Mouse (Mus musculus): Measurements from ENCODE around the gene Zfp747.
A peak's percentile ranks its signal among the peaks of the same experiment; 100 is the strongest.
"Not testable (repeated sequence)": the region's sequence is repeated elsewhere in the genome, so short reads cannot be mapped to it uniquely, and the experiment has no call there.

Gene Zfp747

DNA sequence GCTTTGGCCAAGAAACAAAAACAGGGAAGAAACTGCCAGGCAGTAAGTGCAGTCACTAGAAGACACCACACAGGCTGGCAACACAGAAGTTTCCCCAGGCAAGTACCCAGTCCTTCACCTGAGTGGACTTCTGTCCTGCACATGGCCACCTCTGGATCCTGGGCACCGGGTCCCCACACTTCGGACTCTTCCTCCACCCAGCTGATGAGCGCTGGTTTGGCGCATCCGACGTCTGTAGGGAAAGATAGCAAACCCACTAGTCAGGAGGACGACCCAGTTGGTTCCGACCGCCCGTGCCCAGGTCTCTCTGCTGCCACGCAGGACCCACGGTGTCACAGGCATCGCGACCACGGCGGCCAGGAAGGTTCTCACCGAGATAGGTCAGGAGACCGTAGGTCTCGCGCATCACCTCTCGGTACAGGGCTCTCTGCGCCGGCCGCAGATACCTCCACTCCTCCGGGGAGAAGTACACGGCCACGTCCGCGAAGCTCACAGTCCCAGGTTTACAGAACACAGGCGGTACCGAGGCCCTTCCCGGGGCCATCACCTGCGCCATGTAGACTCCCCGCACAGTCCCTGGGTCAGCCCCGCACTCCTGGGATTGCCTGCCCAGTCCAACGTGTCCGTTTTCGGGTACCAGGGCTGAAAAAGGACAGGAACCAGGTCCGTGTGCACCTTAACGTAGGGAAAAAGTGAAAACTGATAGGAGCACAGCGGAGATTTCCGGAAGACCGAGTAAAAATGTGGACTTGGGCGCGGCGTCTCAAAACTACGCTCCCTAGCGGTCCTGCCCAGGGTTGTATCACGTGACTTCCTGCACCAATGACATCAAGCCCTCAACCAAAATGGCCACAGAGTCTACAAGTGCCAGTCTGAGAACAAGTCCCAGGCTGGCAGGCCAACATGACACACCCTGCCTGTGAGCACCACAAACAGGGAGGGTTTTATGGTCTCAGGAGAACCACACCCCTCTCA, at the start of gene Zfp747:
Gene Zfp747, minus strand, starts transcription at position 780 of the 975 bp plus-strand sequence.
- DNase-seq (ENCODE audit: low spot score), result peak; percentile 97

DNA sequence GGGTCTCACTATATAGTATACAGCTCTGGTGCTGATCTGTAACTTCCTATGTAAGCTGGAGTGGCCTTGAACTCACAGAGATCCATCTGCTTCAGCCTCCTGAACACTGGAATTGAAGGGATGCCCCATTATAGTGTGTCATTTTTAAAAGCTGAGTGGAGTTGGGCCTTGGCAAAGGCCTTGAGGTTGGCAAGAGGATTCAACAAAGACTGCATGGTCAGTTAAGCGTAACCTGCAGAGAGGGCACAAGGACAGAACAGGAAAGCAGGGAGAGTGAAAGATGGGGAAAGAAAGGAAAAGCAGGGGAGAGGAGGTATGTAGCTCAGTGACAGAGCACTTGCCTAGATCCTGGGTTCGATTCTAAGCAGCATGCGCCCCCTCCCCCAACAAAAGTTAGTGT, 49.4 kb upstream of the Zfp747 start:
- DNase-seq (ENCODE audit: low spot score), result no peak

DNA sequence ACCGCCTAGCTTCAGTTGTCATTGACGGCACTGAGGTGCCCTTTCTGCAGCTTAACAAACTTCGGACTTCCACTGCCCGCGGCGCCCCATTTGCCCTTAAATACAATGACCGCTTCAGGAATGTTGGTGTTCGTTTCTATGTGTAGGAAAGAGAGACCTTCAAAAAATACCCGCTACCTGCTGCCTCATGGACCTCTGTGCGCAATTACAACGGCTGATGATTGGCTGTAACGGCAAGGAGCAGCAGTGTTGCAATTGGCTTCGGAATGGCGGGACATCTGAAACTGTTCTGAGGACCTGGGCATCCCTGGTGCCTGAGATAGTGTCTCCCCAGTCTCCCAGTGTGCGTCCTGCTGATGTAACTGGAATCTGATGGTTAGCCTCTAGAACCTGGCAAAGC, 46.4 kb upstream of the Zfp747 start:
- peak; percentile 43 for DNase-seq (ENCODE audit: low spot score)

DNA sequence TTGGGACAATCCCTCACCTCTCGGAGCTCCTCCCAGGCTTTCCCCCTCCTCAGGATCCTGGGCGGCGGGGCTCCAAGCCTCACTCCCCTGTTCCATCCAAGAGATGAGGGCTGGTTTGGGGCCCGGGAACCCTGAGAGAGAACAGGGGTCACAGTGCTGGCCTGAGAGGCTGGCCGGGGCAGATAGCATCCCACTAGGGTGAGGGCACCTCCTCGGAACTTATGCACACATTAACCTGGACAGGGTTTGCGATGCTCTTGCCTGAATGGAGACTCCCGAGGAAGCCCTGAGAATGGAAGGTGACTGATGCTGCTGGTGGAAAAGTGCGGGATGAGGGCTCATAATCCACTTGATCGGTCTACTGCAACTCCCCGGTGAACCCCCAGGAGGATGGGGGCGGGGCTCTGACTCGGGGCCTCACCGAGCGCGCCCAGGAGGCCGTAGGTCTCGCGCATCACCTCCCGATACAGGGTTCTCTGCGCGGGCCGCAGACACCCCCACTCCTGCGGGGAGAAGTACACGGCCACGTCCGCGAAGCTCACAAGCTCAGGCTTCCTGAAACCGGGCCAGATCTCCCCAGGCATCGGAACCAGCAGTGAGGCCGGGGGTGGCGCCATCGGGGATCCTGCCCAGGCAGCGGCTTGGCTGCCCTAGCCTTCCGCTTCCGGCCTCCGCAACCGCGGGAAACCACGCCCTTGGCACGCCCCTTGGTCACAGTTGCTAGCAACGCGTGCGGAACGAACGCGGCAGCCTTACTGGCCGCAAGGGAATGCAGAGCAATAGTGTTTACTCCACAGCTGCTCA, 45.7 kb upstream of the Zfp747 start, which contains the start of gene Zfp688:
Gene Zfp688, minus strand, starts transcription at position 681 of the 804 bp plus-strand sequence.
- DNase-seq (ENCODE audit: low spot score), result peak; percentile 90

DNA sequence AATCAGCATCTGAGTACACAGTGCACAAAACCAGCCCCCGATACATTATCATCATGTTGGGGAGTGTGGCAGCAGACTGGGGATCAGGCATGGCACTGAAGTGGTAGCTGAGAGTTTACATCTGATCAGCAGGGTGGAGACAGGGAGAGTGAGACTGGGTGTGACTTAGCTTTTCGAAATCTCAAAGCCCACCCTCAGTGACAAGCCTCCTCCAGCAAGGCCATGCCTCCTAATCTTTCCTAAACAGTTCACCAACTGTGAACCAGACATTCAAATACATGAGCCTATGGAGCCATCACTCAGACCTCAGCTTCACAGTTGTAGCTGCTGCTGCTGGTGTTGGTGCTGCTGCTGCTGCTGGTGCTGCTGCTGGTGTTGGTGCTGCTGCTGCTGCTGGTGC, 35.6 kb upstream of the Zfp747 start:
- DNase-seq (ENCODE audit: low spot score), result no peak

DNA sequence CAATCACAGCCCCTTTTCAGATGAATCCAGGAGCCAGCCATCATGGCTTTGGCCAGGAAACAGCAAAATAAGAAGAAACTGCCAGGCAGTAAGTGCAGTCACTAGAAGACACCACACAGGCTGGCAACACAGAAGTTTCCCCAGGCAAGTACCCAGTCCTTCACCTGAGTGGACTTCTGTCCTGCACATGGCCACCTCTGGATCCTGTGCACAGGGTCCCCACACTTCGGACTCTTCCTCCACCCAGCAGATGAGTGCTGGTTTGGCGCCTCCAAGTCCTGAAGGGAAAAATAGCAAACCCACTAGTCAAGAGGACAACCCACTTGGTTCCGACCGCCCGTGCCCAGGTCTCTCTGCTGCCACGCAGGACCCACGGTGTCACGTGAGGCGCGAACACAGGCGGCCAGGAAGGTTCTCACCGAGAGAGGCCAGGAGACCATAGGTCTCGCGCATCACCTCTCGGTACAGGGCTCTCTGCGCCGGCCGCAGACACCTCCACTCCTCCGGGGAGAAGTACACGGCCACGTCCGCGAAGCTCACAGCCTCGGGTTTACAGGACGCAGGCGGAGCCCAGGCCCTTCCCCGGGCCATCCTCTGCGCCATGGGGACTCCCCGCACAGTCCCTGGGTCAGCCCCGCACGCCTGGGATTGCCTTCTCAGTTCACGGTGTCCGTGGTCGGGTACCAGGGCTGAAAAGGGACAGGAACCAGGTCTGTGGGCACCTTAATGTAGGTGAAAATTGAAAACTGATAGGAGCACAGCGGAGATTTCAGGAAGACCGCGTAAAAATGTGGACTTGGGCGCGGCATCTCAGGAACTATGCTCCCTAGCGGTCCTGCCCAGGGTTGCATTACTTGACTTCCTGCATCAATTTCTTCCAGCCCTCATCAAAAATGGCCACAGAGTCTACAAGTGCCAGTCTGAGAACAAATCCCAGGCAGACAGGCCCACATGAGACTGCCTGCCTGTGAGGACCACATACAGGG, 30.4 kb upstream of the Zfp747 start, which contains the start of gene Zfp764:
Gene Zfp764, minus strand, starts transcription at position 821 of the 986 bp plus-strand sequence.
- DNase-seq (ENCODE audit: low spot score), result peak; percentile 92

DNA sequence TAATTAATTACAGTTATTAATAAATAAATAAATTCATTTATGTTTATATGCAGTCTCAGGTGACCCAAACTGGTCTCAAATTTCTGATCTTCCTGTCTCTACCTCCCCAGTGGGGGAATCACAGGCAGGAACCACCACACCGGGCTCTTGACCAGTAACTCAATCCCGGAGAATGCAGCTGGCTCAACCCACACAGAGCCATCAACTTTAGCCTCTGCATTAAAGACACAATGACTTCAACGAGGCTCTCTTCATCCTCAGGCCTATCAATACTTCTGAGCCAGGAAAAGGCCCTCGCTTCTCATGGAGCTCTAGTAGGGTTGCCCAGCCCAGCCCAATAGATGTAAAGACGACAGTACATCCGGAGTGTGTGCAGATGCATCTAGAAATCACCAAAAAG, 28.3 kb upstream of the Zfp747 start:
- DNase-seq (ENCODE audit: low spot score), result not testable (repeated sequence)

DNA sequence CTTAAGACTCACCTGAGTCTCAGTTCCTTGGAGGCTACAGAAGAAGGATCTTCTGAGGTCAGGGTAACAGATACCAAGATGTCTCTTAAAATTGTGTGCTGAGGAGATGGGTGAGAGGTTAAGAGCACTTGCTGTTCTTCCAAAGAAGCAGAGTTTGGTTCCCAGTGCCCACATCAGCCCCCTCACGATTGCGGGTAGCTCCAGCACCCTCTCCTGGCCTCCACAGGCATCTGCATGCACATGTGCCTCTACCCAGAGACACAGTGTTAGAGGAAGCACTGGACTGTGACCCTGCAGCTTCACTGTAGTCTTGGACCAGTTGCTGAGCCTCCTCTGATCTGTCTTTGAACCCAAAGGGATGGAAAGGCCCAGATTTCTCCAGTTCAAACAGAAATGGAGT, 27.1 kb upstream of the Zfp747 start:
- DNase-seq (ENCODE audit: low spot score), result no peak

DNA sequence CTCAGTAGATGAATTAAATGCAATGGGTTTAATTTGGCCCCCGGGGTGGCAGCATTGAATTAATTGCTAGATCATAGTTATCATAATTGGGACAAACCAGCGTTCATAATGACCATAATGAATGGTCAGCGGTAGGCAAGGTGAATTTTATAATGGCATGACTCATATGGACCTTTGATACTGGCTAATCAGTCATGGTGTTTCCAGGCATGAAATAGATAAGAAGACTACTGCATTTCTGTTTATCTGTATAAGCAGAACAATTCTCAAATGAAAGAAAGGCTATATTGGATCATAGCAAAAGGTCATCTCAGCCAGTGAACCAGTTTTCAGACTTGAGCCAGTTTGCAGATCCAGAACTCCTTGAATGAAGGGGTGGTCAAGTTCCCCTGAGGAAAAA, 24.5 kb upstream of the Zfp747 start:
- DNase-seq (ENCODE audit: low spot score), result no peak

DNA sequence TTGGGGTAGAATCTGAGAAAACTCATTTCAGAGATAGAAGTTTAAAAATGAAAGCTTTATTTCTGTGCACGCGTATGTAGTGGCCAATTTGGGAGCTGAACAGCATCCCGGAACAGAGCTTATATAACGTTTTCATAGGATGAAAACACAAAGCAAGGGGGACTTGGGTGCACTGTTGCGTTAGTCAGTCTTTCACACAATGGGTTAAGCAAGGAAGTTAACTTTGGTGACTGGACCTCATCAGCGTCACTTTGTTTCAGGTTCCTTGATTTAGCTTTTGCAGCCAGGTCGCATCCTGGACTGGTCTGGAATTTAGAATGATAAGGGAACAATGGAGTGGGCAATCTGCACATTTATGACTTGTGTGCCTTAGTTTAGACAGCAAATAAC, 18.1 kb upstream of the Zfp747 start:
- no peak for DNase-seq (ENCODE audit: low spot score)

DNA sequence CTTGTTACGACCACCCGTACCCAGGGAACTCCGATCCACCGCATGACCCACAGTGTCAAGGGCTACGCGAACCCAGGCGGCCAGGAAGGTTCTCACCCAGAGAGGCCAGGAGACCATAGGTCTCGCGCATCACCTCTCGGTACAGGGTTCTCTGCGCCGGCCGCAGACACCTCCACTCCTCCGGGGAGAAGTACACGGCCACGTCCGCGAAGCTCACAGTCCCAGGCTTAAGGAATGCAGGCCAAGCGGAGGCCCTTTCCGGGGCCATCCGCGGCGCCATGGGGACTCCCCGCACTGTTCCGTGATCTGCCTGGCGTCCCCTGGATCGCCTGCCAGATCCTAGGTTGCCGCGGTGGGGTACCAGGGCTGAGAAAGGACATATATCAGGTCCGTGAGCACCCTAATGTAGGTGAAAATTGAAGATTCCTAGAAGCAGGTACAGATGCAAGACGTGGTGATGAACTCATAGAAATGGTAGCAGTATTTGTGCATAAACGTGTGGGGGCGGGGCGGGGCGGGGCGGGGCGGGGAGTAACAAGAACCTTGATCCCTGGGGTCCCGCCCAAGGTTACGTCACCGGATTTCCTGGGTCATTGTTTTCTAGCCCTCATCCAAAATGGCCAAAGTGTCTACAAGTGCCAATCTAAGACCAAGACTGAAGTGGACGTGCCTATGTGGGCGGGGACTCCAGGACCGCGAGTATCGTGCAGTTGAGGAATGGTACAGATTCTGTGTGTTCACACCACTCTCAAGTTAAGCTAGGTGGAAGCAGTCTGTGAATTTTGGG, 17.5 kb upstream of the Zfp747 start, which contains the start of gene E430018J23Rik:
Gene E430018J23Rik, minus strand, starts transcription at position 473 of the 787 bp plus-strand sequence.
- DNase-seq (ENCODE audit: low spot score), result peak; percentile 99

DNA sequence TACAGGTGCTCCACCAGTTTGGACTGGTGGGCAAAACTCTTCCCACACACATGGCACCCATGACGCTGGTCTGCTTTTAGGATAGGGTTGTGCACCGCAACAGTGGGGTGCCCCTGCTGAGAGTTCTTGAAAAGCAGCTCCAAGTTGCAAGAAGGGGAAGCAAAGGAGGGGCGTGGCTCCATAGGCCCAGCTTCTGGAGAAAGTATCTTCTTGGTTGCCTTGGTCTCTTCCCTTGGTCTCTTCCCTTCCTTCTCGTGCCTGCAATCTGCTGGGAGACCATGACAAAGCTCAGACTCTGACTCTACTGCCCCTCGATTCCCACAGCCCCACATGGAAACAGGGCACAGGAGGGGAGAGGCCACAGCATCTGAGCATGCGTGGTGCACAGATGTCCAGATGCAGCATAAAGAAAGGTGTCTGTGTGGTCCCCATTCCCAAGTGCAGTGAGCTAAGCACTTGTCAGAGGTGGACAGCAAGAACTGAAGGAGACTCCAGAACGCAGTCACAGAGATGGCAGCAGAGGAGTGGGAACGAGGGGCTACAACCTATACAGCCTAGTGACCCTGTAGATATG, 16.5 kb upstream of the Zfp747 start:
- DNase-seq (ENCODE audit: low spot score), result no peak

DNA sequence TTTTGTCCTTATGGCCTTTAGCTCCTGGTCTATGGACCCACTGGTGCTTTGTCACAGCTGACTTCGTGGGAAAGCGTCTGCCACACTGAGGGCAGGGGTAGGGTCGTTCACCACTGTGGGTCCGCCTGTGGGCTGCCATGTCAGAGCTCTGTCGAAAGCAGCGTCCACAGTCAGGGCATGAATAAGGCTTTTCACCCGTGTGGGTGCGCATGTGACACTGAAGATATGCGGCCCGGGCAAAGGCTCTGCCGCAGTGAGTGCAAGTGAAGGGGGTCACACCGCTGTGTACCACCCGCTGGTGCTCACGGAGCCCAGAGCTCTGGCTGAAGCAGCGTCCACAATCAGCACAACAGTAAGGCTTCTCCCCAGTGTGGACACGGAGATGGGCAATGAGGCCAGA, 15.7 kb upstream of the Zfp747 start:
- DNase-seq (ENCODE audit: low spot score), result no peak

DNA sequence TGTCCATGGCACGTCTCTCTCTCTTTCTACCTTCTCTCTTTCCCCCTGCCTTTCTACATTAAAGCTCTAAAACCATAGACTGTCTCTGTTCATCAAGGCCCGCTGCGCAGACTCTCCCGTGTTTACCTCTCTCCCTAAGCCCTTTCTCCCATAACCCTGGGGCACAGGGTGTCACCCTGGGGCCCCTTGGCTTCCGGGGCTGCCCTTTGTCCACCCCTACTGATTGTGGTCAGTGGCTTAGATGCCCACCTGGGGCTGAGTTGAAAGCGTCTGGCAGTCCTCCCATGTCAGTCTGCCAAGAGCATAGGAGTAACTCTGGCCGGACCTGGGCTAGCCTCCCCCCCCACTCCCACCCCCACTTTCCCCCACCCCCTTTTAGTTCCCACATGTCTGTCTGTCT, 14.5 kb upstream of the Zfp747 start:
- DNase-seq (ENCODE audit: low spot score), result no peak

DNA sequence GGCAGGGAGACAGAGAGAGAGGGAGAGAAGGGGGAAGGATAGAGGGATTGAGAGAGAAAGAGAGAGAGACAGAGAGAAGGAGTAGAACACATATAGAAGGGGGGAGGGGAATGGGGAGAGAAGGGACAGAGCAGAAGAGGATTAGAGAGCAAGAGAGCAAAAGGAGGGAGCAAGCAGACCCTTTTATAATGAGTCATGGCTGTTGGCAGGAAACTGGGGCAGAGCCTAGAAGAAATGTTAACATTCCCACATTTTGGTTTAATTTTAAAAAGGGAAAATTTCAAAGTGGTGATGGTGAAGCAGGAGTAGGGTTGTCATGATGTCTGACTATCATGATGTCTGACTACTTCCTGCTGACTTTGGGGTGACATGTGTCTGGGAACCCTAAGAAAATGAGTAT, 12.4 kb upstream of the Zfp747 start:
- DNase-seq (ENCODE audit: low spot score), result not testable (repeated sequence)

DNA sequence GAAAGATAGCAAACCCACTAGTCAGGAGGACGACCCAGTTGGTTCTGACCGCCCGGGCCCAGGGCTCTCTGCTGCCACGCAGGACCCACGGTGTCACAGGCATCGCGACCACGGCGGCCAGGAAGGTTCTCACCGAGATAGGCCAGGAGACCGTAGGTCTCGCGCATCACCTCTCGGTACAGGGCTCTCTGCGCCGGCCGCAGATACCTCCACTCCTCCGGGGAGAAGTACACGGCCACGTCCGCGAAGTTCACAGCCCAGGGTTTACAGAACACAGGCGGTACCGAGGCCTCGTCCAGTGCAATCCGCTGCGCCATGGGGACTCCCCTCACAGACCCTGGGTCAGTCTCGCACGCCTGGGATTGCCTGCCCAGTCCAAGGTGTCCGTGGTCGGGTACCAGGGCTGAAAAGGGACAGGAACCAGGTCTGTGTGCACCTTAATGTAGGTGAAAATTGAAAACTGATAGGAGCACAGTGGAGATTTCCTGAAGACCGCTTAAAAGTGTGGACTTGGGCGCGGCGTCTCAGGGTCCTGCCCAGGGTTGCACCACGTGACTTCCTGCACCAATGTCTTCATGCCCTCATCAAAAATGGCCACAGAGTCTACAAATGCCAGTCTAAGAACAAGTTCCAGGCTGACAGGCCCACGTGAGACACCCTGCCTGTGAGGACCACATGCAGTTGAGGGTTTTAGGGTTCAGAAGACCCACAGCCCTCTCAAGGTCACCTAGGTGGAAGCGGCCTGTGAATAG, 11.0 kb upstream of the Zfp747 start, which contains the start of gene 9130019O22Rik:
Gene 9130019O22Rik, minus strand, starts transcription at position 526 of the 752 bp plus-strand sequence.
- peak; percentile 97 for DNase-seq (ENCODE audit: low spot score)

DNA sequence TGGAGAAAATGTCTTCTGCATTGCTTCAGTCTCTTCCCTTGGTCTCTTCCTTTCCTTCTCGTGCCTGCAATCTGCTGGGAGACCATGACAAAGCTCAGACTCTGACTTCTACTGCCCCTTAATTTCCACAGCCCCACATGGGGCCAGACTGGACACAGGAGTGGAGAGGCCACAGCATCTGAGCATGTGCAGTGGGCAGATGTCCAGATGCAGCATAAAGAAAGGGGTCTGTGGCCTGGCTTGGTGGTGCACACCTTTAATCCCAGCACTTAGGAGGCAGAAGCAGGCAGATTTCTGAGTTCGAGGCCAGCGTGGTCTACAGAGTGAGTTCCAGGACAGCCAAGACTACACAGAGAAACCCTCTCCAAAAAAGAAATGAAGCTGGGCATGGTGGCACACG, 9.7 kb upstream of the Zfp747 start:
- not testable (repeated sequence) for DNase-seq (ENCODE audit: low spot score)

DNA sequence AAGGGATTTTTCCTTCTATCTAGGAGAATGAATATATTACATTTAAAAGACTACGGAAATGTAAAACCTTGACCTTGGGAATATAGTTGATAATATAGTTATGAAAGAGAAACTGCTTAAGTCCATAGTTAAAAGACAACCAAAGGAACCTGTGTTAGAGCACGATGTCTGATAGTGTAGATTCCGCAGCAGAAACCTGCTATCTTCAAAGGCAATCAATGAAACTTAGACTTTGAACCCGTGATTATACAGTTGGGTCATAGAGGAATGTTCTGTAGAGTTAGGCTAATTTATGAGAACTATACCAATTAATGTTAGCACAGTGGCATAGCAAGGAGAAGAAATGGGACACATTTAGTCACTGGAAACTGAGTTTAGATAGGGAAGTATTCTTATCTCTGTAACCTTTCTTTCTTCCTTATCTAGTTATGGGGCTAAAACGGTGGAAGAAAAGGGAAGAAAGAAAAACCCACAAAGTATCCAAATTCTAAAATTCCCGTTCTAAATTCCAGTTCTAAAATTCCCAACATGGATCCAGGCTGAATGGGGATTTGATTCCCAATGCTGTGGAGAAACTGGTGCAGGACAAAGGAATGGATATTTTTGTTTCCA, 2.6 kb upstream of the Zfp747 start:
- no peak for DNase-seq (ENCODE audit: low spot score)

DNA sequence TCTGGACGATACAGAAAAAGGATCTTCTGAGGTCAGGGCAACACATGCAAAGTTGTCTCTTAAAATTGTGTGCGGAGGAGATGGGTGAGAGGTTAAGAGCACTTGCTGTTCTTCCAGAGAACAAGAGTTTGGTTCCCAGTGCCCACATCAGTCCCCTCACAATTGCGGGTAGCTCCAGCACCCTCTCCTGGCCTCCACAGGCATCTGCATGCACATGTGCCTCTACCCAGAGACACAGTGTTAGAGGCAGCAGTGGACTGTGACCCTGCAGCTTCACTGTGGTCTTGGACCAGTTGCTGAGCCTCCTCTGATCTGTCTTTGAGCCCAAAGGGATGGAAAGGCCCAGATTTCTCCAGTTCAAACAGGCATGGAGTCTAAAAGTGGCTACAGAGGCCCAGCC, 4.0 kb downstream of the Zfp747 start:
- DNase-seq (ENCODE audit: low spot score), result not testable (repeated sequence)

Data from layer of hippocampus, adult 11-12 months (tissue).